Mouse (Mus musculus) heart, embryonic 14.5 days (tissue): ENCODE data around the gene Asic2. TPM values are rescaled to one million over a fixed set of nuclear protein-coding genes. Genes with fewer than 3 reads are reported as not detected.

Source experiments
- ATAC-seq: fragments of 200-750 bp; cut with Nextera tagmentation; 2 replicates; pipeline ENCODE4 v1.8.0; 2017; ENCODE audit warnings: low read depth, moderate TSS enrichment; ENCODE audit not compliant: insufficient number of reproducible peaks, insufficient read depth, low FRiP score
- H3K27ac ChIP-seq, 2 experiments: fragments of 200-500 bp in 1 of 2; fragments of 300-500 bp in 1 of 2; sonication (generic) in 1 of 2; replicated peaks in 1 of 2; 2 replicates each; pipeline ENCODE4 v1.5.1; 2012 to 2014; ENCODE audit warnings: low read depth in 2 of 2, low read length in 2 of 2, control low read depth in 1 of 2, mild to moderate bottlenecking in 1 of 2, mixed read lengths in 1 of 2; ENCODE audit not compliant: control insufficient read depth in 1 of 2, insufficient read depth in 1 of 2
- H3K27me3 ChIP-seq: fragments of 300-500 bp; sonication (generic); 2 replicates; pipeline ENCODE4 v1.6.1; 2014; ENCODE audit warnings: mild to moderate bottlenecking, low read length, control low read depth; ENCODE audit not compliant: control insufficient read depth, insufficient read depth
- H3K36me3 ChIP-seq: fragments of 300-500 bp; sonication (generic); 2 replicates; pipeline ENCODE4 v1.6.1; 2014; ENCODE audit warnings: mild to moderate bottlenecking, control low read depth, low read length, mixed read lengths; ENCODE audit not compliant: control insufficient read depth, insufficient read depth
- H3K4me1 ChIP-seq, 2 experiments: fragments of 200-500 bp in 1 of 2; fragments of 300-500 bp in 1 of 2; sonication (generic) in 1 of 2; 2 replicates each; pipeline ENCODE4 v1.6.1; 2012 to 2014; ENCODE audit warnings: low read length in 2 of 2, control low read depth in 1 of 2, mixed read lengths in 1 of 2; ENCODE audit not compliant: control insufficient read depth in 2 of 2, insufficient read depth in 2 of 2
- H3K4me2 ChIP-seq: fragments of 300-500 bp; sonication (generic); 2 replicates; pipeline ENCODE4 v1.6.1; 2014; ENCODE audit warnings: mild to moderate bottlenecking, low read length
- H3K4me3 ChIP-seq, 2 experiments: fragments of 200-500 bp in 1 of 2; fragments of 300-500 bp in 1 of 2; sonication (generic) in 1 of 2; 2 replicates each; pipeline ENCODE4 v1.5.1; 2012 to 2014; ENCODE audit warnings: low read length in 2 of 2, mild to moderate bottlenecking in 2 of 2, control low read depth in 1 of 2, low read depth in 1 of 2, moderate library complexity in 1 of 2; ENCODE audit not compliant: control insufficient read depth in 1 of 2, insufficient read depth in 1 of 2
- H3K9ac ChIP-seq: fragments of 300-500 bp; sonication (generic); 2 replicates; pipeline ENCODE4 v1.6.1; 2014; ENCODE audit warnings: mild to moderate bottlenecking, low read length
- H3K9me3 ChIP-seq: fragments of 300-500 bp; sonication (generic); 2 replicates; pipeline ENCODE4 v1.6.1; 2016; ENCODE audit warnings: low read length, control low read depth; ENCODE audit not compliant: control insufficient read depth
- WGBS: fragments of 180-500 bp; shearing (Covaris S2); extraction: QIAGEN DNeasy Blood & Tissue Kit; methylation state at CpG from one replicate; pipeline ENCODE4 v1.1.7; 2014; 5-methylcytosine and 5-hydroxymethylcytosine counted together
- polyA plus RNA-seq: library from polyadenylated mRNA; unstranded; fragments of >200 nt; fragmentation: Nextera tagmentation; extraction: Ambion mirVana; gene quantifications from 2 replicates; pipeline ENCODE4 v1.2.1, GENCODE M21; 2014

Gene Asic2
- polyA plus RNA-seq, 1 experiment from 2014 or later: not detected

- Histone ChIP-seq H3K9me3 (no peaks in the 10 kb centered on the region), H3K4me3 (no peak overlapping the region), H3K4me1 (peaks cover 7 to 9% of the 10 kb centered on the region in 2 experiments; a peak in 2 of 4 replicates), H3K4me2 (no peak overlapping the region), H3K9ac (no peak overlapping the region), H3K36me3 (no peaks in the 10 kb centered on the region), H3K27ac (no peak overlapping the region), H3K27me3 (no peaks in the 10 kb centered on the region)
- WGBS: 36% methylated on average over 11 of the region's 11 CpGs
- 0 out of 2 replicates have a peak, but pooled peaks have one; percentile 46 for ATAC-seq
Measured at GRCm38 (mm10) chr11:80877131-80877651, 1091.1 kb downstream of the Asic2 start.

GRCm38 (mm10) chr11:80872509-80873474 lies 1095.5 kb downstream of the Asic2 start:
- Histone ChIP-seq H3K27me3 (no peaks in the 10 kb centered on the region), H3K9me3 (no peaks in the 10 kb centered on the region), H3K36me3 (no peaks in the 10 kb centered on the region), H3K4me3 (no peak overlapping the region), H3K27ac (no peak overlapping the region), H3K4me2 (no peak overlapping the region), H3K9ac (no peak overlapping the region), H3K4me1 (peaks cover 7 to 9% of the 10 kb centered on the region in 2 experiments; a peak in 2 of 4 replicates)
- 41% methylated on average over 17 of the region's 17 CpGs for WGBS
- ATAC-seq: no peak

- Histone ChIP-seq H3K9me3 (no peaks in the 10 kb centered on the region), H3K4me2 (no peak overlapping the region), H3K27ac (no peak overlapping the region), H3K4me3 (no peak overlapping the region), H3K36me3 (no peaks in the 10 kb centered on the region), H3K27me3 (no peaks in the 10 kb centered on the region), H3K4me1 (peaks cover 3 to 6% of the 10 kb centered on the region in 2 experiments; a peak in 2 of 4 replicates), H3K9ac (no peak overlapping the region)
- WGBS: 94% methylated on average over 1 of the region's 1 CpGs
- ATAC-seq: no peak
Measured at GRCm38 (mm10) chr11:80868039-80868438, 1100.2 kb downstream of the Asic2 start.

GRCm38 (mm10) chr11:80862941-80863340 lies 1105.3 kb downstream of the Asic2 start:
- 89% methylated on average over 7 of the region's 7 CpGs for WGBS

GRCm38 (mm10) chr11:80858065-80858464 lies 1110.2 kb downstream of the Asic2 start, which contains the start of gene Spaca3:
Spaca3 (plus strand) TSS chr11:80858365.
- Histone ChIP-seq H3K4me1 (0 out of 4 replicates have a peak, but pooled peaks cover 0 to 3% of the 10 kb centered on the region in 2 experiments), H3K4me3 (no peak within 1 kb of the TSS), H3K36me3 (no peaks in the 10 kb centered on the region), H3K27ac (no peak within 1 kb of the TSS), H3K4me2 (no peak within 1 kb of the TSS), H3K9me3 (no peaks in the 10 kb centered on the region), H3K27me3 (peaks cover under 1% of the 10 kb centered on the region; the same call in 1 of the 2 replicates), H3K9ac (no peak within 1 kb of the TSS)
- 71% methylated on average over 10 of the region's 10 CpGs for WGBS
- no peak for ATAC-seq

More at GRCm38 (mm10) chr11:80862941-80863340, 1105.3 kb downstream of the Asic2 start:
- Histone ChIP-seq H3K36me3 (no peaks in the 10 kb centered on the region), H3K4me3 (no peak overlapping the region), H3K27me3 (no peaks in the 10 kb centered on the region), H3K4me1 (no peaks in the 10 kb centered on the region), H3K27ac (no peak overlapping the region), H3K4me2 (no peak overlapping the region), H3K9ac (no peak overlapping the region), H3K9me3 (no peaks in the 10 kb centered on the region)
- no peak for ATAC-seq

GRCm38 (mm10) chr11:80856827-80857226 lies 1111.4 kb downstream of the Asic2 start:
- no peak overlapping the region for H3K27ac ChIP-seq

GRCm38 (mm10) chr11:80854908-80855307 lies 1113.3 kb downstream of the Asic2 start:
- H3K9ac ChIP-seq: no peak overlapping the region
- H3K4me1 ChIP-seq: 0 out of 4 replicates have a peak, but pooled peaks cover 0 to 3% of the 10 kb centered on the region in 2 experiments
- WGBS: 21% methylated on average over 7 of the region's 7 CpGs
- H3K4me2 ChIP-seq: 0 out of 2 replicates have a peak overlapping the region, but pooled peaks have one; percentile 6
- no peaks in the 10 kb centered on the region for H3K36me3 ChIP-seq
- peaks cover 5% of the 10 kb centered on the region; the same call in 1 of the 2 replicates for H3K27me3 ChIP-seq
- no peaks in the 10 kb centered on the region for H3K9me3 ChIP-seq
- no peak overlapping the region for H3K27ac ChIP-seq
- H3K4me3 ChIP-seq: no peak overlapping the region
- ATAC-seq: no peak

More at GRCm38 (mm10) chr11:80856827-80857226, 1111.4 kb downstream of the Asic2 start:
- no peak for ATAC-seq
- Histone ChIP-seq H3K4me3 (no peak overlapping the region), H3K9me3 (no peaks in the 10 kb centered on the region), H3K4me2 (no peak overlapping the region), H3K36me3 (no peaks in the 10 kb centered on the region), H3K27me3 (peaks cover 5% of the 10 kb centered on the region; the same call in 1 of the 2 replicates), H3K9ac (no peak overlapping the region), H3K4me1 (0 out of 4 replicates have a peak, but pooled peaks cover 0 to 3% of the 10 kb centered on the region in 2 experiments)
- 40% methylated on average over 2 of the region's 2 CpGs for WGBS
